Mouse (Mus musculus) right cerebral cortex, postnatal 36 days (tissue): ENCODE data around the gene Greb1.

Experiments
- DNase-seq, 2 experiments: peaks; one replicate each; pipeline ENCODE4 v3.0.0; 2022; ENCODE audit warnings: low spot score in 2 of 2, mixed read lengths in 1 of 2

Greb1 gene

DNA sequence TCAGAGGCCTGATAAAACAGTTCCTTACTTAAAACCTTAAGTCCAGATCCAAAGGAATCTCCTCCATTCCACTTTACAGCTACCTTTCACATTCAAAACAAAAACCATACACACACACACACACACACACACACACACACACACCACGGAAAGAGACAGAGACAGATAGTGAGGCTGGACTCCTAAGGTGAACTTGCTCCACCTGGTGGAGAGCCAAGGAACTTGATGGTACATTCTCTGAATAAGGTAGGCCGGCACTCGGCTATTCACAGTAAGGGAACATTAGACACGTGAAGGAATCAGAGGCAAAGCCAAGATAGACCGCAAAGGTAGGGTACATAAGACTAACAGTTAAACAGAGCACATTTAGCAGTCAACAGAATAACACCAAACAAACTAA, 4.8 kb upstream of the Greb1 start:
- DNase-seq = peak; percentile 67 to 71

GRCm38 (mm10) chr12:16803956-16804430, 3.3 kb upstream of the Greb1 start:
- no peak for DNase-seq

DNA sequence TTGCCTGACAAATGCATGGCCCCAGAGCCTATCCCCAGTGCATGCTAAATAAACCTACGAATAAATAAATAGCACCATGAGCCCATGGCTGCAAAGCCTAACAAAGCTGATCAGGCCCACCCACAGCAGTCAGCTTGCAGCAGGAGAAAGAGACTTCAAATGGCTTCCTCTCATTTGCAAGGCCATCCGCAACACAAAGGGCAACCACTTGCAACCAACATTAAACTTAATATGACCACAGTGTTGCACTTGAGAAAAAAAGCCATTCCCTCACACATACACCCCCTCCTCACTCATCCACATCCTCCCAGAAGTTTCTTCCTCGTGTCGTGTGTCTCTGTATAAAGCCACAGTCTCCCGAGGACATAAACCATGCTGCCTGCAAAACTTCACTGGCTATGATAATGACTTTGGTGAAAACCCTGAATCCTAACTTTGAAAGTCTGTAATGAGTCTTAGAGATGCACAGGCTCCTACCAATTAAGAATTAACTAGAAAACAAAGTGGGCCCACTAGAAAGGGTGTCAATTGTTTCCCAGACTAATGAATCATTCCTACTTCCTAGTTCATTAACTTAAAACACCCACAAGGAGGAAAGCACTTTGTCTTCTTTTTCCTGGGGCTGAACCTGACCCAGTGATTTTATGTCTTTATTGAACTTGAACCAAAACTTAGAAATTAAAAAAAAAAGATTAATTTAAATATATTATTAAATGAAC, 2.7 kb upstream of the Greb1 start:
- no peak for DNase-seq

DNA sequence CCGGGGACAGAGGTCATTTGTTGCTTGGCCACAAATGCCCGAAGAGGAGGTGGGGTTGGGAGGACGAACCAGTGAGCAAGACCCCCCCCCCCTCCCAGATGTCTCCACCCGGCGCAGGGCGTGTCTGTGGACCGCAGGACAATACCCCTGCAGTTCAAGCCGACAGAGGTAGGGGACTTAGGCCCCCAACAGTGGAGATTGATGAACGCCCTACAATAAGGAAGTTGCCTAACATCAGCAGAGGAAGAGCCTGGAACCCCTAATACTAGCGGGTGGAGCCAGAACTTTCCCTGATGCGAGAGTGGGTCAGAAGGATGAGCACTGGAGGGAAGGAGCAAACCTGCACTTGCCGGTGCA, 251 bp upstream of the Greb1 start:
- DNase-seq = no peak

DNA sequence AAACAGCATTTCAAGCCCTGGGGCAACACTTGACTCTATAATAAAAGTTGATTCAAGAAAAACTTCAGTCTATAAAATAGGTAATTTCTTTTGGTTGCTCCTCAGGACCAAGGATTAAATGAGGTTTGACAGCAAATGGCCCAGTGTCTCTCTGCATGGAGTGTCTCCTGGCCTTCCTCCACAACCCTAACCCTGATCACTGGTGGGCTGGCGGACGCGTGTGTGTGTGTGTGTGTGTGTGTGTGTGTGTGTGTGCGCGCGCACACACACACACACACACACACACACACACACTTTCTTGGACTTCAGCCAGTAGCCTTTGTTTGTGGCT, 793 bp downstream of the Greb1 start:
- no peak for DNase-seq

DNA sequence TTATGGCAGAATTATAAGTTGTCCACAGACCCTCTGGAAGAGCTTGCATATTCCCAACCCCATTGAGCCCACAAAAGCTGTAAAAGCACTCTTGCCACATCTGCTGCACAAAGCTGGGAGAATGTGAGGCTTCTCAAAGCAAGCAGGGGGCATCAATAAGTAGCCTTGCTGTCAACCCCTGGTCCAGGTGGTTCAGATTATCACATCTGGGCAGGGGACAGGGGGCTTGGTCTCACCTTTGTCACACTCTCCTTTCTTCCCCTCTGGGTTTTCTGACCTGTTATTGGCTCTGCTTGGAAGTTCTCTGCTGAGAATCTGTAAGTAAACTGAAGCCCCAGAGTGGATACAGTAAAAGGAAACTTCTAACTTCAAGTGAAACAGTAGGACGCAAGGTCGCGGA, 1.8 kb downstream of the Greb1 start:
- no peak for DNase-seq

GRCm38 (mm10) chr12:16795781-16796180, 4.9 kb downstream of the Greb1 start:
- no peak for DNase-seq

GRCm38 (mm10) chr12:16793371-16793770, 7.3 kb downstream of the Greb1 start:
- DNase-seq = no peak

DNA sequence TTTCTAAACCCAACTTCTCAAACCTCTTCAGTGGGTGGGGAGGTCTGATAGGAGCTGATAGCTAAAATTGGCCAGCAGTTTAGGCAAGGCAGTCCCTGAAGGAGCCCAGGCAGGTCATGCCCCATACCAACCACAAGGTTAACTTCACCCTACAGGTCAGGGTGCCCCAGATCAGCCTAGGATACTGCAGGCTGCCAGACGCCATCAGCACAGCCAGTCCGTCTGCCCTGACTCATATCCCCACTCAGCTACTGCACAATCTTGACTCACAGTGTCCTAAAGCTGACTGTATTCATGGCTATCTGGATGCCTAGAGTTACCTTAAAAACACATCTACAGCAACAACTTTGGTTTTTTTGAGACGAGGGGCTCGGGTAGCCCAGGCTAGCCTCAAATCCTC, 10.2 kb downstream of the Greb1 start:
- no peak for DNase-seq

- DNase-seq = no peak
Measured at GRCm38 (mm10) chr12:16789756-16790155, 10.9 kb downstream of the Greb1 start.

DNA sequence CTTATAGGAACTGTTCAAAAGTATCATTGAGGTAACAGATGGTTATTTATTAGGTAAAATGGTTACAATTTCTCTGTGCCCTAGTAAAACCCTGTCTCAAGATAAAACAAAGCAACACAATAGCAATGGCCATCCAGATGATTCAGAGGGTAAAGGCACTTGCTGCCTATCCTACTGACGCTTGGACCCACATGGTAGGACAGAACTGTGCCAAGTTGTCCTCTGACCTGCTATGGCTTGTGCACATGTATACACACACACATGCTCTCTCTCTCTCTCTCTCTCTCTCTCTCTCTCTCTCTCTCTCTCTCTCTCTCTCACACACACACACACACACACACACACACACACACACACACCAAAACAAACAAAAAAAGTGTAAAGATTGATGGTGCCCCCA, 11.5 kb downstream of the Greb1 start:
- DNase-seq = no peak

DNA sequence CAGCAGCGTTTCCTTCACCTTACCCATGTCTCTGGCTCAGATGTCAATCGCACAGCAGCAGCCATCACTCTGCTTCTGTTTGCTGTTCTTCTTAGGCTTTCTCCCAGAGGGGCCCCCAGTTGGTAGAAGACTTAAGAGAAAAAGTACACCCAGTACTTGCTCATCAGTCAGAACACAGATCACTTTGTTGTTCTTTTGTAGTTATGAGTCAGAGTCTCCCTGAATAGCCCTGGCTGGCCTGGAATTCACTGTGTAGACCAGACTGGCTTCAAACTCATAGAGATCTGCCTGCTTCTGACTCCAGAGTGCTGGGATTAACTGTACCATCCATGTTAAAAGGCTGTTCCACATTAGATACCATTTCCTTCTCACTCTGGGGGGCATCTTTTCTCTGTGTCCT, 12.1 kb downstream of the Greb1 start:
- no peak for DNase-seq

- DNase-seq = no peak
Measured at GRCm38 (mm10) chr12:16781034-16781746, 19.5 kb downstream of the Greb1 start.

GRCm38 (mm10) chr12:16780320-16780719, 20.4 kb downstream of the Greb1 start:
- DNase-seq = no peak

- DNase-seq = no peak
Measured at GRCm38 (mm10) chr12:16779165-16779564, 21.5 kb downstream of the Greb1 start.

DNA sequence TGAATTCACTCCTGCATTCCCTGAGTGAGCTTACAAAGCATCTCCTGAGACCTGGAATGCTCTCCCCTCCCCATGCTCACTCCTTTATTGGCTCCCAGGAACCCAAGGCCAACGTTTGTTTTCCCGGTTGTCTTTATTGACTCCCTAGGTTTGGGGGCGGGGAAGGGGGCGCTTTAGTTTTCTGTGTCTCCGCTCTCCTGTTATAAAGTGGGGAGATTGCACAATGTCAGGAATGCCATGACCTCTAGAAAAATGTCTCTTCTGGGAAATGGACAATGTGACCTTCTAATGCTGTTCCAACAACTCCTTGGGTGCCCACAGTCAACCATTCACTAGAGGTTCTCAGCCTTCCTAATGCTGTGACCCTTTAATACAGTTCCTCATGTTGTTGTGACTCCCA, 22.2 kb downstream of the Greb1 start:
- DNase-seq = no peak

GRCm38 (mm10) chr12:16775351-16775750, 25.3 kb downstream of the Greb1 start:
- DNase-seq = no peak

DNA sequence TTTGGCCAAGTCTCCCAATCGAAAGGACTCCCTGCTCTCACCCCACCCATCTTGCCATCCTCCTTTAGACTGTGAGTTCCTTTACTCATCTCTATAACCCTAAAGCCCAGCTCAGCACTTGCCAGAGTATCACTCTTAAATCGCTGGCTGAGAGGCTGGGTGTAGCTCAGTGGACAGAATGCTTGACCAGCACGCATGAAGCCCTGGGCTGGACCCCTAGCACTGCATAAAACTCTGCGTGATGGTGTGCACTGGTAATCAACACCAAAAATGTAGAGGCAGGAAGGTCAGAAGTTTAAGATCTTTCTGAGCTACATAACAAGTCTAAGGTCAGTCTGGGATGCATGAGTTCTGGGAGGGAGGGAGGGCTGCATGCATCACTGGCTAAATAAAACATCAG, 26.1 kb downstream of the Greb1 start:
- no peak for DNase-seq

GRCm38 (mm10) chr12:16769601-16770165, 31.0 kb downstream of the Greb1 start:
- no peak for DNase-seq

DNA sequence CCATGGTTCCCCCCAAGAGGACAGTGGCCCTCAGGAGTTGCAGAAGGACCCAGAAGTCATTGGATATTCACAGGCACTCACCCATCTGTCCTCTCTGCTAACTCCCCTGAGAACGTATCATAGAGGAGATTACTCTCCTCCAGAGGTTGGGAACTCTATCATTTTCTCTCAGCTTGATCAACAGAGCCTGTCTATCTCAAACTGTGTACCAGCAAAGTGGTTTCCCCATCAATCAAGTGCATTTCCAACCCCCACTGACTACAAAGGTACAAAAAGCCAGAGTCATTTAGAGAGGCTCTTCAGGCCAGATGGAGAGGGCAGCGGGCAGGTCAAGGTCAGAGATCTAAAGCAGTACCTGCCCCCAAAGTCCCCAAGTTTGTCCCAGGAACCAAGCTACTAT, 32.0 kb downstream of the Greb1 start:
- no peak for DNase-seq

DNA sequence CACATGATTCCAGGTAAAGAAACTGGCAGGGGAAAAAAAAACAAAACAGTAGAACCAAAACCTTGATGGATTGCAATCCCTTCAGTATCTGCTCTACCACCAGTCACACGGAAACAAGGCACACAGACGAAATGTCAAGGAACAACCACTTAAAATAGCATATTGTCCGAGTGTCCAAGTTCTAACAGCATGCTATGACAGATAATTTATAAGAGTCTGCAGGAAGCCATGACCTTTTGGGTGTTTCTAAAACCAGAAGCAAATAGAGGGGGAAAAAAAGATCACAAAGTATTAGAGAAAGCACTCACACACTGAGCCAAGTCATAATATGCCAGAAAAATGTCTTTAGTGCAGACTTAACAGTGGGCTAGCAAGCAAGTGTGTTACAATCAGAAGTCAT, 32.4 kb downstream of the Greb1 start:
- DNase-seq = no peak

DNA sequence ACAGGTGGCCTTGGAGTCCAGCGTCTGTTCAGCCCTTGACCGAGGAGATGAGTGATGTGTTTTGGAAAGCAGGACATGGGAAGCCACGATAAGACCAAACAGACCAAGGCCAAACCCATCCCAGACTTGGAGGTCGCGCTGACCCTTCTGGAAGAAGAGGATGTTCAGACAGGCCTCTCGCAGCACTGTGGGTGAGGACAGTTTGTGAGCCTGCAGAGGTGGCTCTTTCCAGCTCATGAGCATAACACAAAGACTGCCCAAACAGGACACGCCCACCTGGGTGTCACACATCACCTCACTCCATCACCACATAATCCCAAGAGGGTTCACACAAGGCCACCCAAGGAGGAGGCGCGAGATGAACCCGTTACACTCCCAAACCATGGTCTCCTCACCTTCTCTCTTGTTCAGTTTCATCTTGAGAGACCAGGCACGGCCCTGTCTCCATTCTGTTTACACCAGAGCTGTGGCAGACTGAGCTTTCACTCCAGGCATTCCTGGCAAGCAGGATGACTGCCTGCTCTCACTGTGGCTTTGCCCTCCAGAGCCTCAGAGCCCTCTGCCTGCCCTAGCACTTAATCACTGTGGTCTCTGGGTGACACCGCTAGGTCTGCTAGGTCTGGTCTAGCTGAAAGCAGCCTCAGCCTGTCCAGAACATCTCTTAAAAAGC, 35.8 kb downstream of the Greb1 start:
- DNase-seq = no peak
